Mouse (Mus musculus): Measurements from ENCODE around the gene Pcp2.
A peak's percentile ranks its signal among the peaks of the same experiment; 100 is the strongest.

GRCm38 (mm10) chr8:3671980-3672491, 46.7 kb upstream of the Pcp2 start, which contains the start of gene Fcor:
- peak; percentile 95 for TF ChIP-seq CTCF (IDR thresholded peaks at IDR 0.05; ENCODE audit: borderline replicate concordance, insufficient read depth, low read depth, low read length)
- peak; percentile 65; the same call in 1 of the 2 replicates for TF ChIP-seq POLR2A (IDR thresholded peaks at IDR 0.05; ENCODE audit: borderline replicate concordance, insufficient read depth, low read length)

All from cerebellum, adult 2 months (tissue).